Mouse (Mus musculus): ENCODE data around the gene Ambn.
"Not testable (repeated sequence)": the region's sequence is repeated elsewhere in the genome, so short reads cannot be mapped to it uniquely, and the experiment has no call there.

The Ambn gene

DNA sequence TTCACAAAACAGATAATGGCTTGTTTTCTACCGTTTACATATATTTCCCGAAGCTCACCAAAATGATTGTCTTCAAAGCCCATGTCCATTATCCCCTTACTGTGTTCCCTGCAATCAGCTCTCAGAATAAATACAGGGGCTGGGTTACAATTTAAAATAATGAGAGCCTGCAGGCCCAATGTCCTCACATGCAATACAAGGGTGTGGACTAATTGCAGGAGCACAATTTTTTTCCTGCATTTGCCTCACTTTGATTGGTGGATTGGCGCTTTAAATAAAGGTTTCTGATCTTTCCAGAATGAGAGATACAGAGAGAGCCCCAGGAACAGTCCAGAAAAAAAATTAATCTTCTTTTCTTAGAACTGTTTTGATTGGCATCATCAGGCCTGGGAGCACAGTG, at the start of gene Ambn:
TSS of gene Ambn (plus strand) at position 301 of the 400 bp plus-strand sequence.
- no peak for DNase-seq

- DNase-seq = no peak
Measured at GRCm38 (mm10) chr5:88420319-88421065, 35.3 kb upstream of the Ambn start.

DNA sequence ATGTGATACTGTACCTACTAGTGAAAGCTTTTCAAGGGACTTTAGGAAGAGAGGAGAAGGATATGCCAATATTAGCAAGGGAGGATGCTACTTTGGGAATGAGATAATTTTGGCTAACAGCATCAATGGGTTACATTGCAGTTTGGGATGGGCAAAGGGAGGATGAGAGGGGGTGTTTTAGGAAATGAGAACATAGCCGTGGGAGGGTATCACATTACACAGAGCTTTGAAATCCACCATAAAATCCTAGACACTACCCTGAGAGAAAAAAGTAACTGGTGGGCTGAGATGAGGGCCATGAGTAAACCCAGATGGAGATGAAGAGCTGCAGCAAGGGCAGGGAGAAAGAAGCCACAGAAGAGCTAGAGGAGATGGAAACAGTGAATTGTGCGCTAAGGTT, 30.9 kb upstream of the Ambn start:
- DNase-seq = not testable (repeated sequence)

DNA sequence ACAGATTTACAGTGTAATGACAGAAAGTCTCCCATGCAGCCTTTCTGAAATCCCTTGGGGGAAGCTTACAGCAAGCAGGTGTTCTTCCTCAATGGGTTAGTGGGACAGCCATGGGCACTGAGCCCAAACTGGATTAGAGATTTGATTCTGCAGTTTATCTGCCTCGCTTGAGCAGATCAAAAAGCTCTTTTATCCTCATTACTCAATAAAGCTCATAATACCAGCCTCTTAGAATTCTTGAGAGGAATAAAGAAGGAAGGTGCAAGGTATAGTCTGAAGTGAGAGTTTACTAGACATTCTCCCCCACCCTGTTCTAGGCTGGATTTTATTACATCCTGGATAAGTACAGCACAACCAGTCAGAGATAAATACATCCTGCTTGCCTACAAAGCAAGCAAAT, 29.0 kb upstream of the Ambn start:
- no peak for DNase-seq

DNA sequence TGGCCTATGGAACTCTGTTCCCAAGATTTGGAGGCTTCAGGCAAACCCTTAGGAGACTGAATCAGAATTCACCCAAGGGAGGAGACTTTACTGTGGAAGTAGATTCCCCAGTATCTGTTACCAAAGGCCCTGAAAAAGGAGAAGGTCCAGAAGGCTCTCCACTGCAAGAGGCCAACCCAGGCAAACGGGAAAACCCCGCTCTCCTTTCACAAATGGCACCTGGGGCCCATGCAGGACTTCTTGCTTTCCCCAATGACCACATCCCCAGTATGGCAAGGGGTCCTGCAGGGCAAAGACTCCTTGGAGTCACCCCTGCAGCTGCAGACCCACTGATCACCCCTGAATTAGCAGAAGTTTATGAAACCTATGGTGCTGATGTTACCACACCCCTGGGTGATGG, 11.7 kb downstream of the Ambn start:
- DNase-seq = no peak

DNA sequence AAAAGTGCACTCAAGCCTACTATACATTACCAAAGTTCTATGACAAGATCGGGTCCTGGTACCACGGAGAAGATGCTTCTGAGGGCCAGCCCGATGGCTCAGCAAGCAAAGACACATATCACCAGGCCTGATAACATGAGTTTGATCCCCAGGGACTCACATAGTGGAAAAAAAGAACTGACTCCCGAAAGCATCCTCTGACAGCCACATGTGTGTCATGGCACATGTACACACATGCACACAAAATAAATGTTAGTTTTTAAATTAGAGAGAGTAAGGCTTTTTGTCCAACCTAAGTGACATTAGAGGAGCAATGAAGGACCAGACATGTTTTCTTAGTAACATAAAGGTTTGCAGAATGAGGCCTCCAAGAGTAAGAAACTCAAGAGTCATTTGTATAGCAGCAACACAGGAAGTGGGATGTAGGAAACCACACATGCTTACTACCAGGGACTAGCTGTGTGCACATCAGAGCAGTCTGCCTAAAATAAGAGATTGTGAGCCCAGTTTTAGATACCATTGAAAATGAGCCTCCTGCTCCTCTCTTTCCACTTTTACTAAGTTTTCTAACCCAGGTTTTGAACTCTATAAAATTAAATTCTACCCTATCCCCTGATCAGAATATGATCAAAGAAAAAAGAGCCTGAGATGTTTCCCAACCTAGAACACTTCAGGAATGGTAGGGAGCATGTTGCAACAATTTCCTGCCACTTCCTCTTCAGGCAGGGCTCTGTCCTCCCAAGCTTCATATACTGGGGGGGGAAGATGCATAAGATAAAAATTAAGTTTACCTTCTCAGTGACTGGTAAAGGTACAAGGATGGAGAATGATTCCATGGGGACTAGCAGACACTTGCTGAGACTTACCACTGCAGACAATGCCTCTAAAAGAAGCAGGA, 13.3 kb downstream of the Ambn start:
- no peak for DNase-seq

GRCm38 (mm10) chr5:88487675-88488074, 31.9 kb downstream of the Ambn start, which contains the start of gene Enam:
Gene Enam (plus strand): TSS chr5:88487975.
- DNase-seq = no peak

GRCm38 (mm10) chr5:88489004-88489403, 33.2 kb downstream of the Ambn start:
- DNase-seq = no peak

DNA sequence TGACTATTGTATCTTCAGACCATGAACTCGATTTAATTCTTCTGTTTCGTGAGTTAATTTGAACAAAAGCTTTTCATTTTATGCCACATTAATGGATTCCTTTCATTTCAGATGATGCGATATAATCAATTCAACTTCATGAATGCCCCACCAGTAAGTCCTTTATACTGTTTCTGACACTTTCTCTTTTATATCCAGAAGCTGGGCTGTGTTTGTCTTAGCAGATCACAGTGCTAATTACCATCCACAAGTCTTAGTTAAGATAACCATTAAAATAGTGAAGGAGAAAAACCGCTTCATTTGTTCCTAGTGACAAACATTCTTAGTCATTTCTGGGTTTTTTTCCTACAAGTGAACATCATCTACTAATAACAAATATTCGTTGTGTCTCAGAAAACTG, 35.3 kb downstream of the Ambn start:
- no peak for DNase-seq

DNA sequence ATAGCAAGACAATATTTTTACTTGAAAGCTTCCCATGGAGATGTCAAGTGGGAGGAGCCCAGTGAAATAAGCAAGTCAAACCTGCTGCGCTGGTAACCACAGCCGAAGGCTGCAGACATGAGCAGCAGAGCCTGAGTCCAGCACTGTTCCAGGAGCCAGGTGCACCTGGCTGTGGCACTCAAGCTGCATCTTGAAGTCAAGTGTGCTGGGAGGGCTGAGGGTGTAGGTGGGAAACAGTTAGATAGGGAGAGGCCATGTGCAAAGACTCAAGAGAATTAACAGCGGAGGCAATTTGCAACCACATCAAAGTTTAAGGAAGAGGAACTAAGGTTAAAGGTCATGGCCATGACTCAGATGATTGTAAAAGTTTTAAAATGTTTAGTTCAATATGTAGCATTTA, 44.0 kb downstream of the Ambn start:
- no peak for DNase-seq

DNA sequence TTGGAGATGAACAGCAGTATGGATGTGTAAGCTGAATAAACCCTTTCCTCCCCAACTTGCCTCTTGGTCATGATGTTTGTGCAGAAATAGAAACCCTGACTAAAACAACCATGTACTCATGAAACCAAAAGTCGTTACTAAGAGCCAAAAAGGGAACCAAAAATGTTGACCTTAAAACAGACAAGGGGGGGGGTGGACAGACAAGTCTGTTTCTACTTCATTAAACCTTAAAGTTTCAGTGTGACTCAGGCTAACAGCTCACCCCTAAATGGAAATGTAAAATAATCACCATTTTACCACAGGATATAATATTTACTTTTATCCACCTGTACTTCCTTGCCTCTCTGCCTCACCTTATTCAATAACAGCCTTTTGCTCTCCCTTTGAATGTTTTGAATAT, 52.8 kb downstream of the Ambn start:
- DNase-seq = no peak

GRCm38 (mm10) chr5:88508990-88509389, 53.2 kb downstream of the Ambn start:
- DNase-seq = no peak
